Mouse (Mus musculus): Measurements from ENCODE around the gene Larp7.

DNA sequence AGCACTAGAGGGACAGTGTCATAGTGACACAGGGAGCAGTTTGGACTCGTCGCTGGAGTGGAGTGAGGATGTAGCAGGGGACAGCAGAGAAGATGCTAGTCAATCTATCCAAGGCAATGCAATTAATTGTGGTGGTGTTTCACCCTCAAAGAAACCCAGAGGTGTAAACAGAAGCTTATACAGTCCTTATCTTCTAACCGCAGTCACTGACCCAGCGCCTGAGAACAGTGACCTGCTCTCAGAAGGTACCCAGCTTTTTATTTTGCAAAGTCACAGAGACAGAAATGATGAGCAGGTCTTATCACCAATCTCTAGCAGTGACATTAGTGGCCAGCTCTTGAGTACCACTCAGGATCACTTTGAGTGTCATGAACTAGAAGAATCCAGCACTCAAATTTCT is 9.8 kb upstream of the Larp7 start:
- TF ChIP-seq CTCF (IDR thresholded peaks at IDR 0.05; ENCODE audit: low read depth) (no peak), EP300 (IDR thresholded peaks at IDR 0.05; ENCODE audit: low read depth) (no peak)

All from liver, postnatal 0 days (tissue).